Mouse (Mus musculus): Measurements from ENCODE around the gene Pfkfb3. TPM values are rescaled to one million over a fixed set of nuclear protein-coding genes. Genes with fewer than 3 reads are reported as not detected.
A peak's percentile ranks its signal among the peaks of the same experiment; 100 is the strongest.

The Pfkfb3 gene
- polyA plus RNA-seq, 1 experiment = 31.5 TPM

- DNase-seq (ENCODE audit: low spot score) = peak; percentile 83
These were observed 52.3 kb downstream of the Pfkfb3 start for GRCm38 (mm10) chr2:11501301-11502254.

DNA sequence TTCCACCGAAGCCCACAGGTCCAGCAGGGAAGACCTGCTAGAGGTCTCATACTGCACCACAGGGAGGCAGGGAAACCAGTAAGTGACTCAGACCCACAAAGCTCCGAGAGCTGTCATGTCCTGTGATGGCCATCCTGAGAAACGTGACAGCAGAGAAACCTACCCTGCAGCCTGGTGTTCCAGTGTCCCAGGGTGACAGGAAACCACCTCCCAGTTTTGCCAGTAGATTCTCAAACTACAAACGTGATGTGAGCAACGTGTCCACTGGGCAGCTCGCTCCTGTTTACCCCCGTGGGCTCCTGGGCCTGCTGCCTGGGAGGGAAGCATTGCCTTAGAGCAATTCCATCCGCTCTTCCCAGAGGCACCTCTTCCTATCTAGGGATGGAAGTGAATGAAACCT lies 53.2 kb downstream of the Pfkfb3 start:
- DNase-seq (ENCODE audit: low spot score) = no peak

GRCm38 (mm10) chr2:11496601-11497031 lies 57.3 kb downstream of the Pfkfb3 start:
- no peak for DNase-seq (ENCODE audit: low spot score)

DNA sequence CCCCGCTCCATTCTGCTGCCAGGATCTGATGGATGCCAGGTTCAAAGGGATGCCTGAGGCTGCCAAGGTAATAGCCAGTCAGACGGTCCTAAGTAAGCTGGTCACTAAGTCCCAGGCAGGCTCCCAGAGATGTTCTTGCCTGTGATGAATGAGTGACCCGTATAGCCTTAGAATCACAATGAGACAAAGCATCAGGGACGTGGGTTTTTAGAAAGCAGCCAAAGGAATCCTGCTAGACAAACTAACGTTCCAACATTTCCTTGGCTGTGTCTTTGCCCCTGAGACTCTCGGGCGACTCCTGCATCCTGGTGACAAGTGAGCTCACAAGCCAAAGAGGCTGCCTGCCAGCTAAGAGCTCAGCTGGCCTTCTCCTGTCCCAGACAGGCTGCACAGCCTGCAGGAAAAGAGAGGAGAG lies 59.0 kb downstream of the Pfkfb3 start:
- DNase-seq (ENCODE audit: low spot score) = no peak

GRCm38 (mm10) chr2:11492855-11493254 lies 61.0 kb downstream of the Pfkfb3 start:
- DNase-seq (ENCODE audit: low spot score) = no peak

DNA sequence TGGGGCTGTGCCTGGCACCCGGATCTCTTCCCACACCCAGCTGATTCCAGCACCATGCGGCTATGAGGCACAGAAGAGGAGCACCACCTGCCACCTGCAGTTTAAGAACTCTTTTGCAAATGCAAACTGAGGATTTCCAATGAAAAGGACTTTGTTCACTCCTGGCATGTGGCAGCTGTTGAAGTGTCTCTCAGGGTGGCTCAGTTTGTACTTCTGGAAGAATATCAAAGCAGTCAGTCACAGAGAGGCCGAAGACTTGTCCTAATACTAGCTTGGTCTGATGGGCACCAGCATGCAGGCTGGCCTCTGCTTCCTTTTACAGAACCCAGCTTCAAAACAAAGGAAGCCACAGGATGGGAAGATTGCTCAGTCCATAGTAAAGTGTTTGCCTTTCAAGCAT lies 62.4 kb downstream of the Pfkfb3 start:
- DNase-seq (ENCODE audit: low spot score) = no peak

DNA sequence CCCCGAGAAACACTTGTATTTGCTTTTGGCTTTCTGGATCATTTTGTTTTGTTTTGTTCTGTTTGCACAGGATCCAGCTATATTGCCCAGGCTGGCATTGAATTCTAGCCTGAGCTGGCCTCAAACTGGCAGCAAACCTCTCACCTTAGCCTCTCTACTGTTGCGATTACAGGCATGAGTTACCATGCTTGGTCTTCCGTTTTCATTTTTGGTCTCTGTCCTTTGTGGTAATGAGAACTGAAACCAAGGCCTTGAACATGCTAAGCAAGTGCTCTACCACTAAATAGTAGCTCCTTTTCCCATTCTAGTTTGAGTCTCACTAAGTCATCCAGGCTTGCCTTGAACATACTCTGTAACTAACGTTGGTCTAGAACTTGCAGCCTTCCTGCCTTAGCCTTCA lies 63.3 kb downstream of the Pfkfb3 start:
- no peak for DNase-seq (ENCODE audit: low spot score)

- DNase-seq (ENCODE audit: low spot score) = no peak
These were observed 70.7 kb downstream of the Pfkfb3 start for GRCm38 (mm10) chr2:11483226-11483625.

- no peak for DNase-seq (ENCODE audit: low spot score)
These were observed 71.5 kb downstream of the Pfkfb3 start for GRCm38 (mm10) chr2:11482364-11482763.

DNA sequence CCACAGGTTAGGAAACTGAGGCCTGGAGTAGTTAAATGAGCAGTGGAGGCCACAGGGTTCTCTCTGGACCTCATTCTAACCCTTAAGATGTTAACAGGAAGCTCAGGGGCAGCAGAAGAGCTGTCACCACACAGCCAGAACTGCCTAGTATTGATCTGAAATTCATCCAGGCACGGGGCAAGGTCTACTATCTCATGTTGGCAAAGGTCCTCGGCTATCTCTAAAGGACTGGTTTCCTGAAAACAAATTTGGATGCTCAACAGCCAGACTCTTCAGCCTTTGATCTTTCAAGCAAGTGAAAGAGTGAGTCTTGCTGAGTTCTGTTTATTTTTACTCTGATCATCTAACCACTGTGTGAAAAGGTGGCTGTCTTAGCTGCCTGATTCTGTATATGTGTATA lies 74.9 kb downstream of the Pfkfb3 start:
- no peak for DNase-seq (ENCODE audit: low spot score)

DNA sequence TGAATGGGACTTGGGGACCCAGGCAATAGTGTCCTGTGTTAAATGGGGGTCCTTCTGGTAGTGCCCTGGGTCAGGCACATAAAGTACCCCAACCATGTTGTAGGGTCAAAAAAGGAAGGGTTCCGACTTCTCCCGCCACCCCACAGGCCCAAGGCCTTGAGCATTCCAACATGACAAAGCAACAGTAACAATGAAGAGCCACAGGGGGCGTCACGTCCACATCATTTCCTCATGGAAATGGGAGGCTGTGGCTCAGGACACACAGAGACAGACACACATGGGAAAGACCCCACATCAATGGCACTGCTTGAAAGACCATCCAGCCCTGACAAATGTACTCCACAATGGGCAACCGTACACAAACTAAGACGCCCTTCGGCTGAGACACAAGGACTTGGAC lies 78.6 kb downstream of the Pfkfb3 start:
- no peak for DNase-seq (ENCODE audit: low spot score)

- no peak for DNase-seq (ENCODE audit: low spot score)
These were observed 89.2 kb downstream of the Pfkfb3 start for GRCm38 (mm10) chr2:11464661-11465099.

DNA sequence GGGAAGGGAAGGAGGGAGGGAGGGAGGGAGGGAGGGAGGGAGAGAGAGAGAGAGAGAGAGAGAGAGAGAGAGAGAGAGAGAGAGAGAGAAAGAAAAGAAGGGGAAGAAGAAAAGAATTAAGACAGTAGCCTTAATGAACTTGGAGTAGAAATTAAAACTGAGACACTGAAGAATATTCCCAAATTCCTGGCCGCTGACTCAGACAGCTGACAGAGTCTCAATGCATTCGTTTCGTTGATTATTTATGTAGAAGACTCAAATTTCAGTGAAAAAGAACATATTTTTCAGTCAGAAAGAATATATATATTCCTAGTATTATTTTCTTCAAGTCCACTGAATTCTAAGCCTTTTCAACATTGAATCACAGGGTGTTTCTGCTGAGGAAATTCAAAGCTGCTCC lies 92.9 kb downstream of the Pfkfb3 start:
- DNase-seq (ENCODE audit: low spot score) = no peak

GRCm38 (mm10) chr2:11458494-11458893 lies 95.4 kb downstream of the Pfkfb3 start:
- no peak for DNase-seq (ENCODE audit: low spot score)

DNA sequence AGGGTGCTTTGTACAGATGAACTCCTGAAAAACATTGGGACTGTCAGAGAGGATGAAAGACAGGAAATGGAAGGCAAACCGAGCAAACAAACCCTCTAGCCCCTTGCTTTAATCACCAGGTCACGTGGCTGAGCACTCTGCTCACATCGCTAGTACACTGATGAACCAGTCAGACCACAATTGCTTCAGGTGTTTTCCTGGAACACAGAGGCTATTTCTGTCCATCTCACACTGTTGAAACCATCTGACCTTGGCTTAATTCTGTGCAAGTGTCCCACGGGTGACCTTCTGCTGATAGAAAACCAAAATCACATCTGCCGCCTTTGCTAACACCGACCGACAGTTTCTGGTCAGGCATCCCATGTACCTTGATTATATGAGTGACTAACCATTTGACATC lies 96.0 kb downstream of the Pfkfb3 start:
- no peak for DNase-seq (ENCODE audit: low spot score)

DNA sequence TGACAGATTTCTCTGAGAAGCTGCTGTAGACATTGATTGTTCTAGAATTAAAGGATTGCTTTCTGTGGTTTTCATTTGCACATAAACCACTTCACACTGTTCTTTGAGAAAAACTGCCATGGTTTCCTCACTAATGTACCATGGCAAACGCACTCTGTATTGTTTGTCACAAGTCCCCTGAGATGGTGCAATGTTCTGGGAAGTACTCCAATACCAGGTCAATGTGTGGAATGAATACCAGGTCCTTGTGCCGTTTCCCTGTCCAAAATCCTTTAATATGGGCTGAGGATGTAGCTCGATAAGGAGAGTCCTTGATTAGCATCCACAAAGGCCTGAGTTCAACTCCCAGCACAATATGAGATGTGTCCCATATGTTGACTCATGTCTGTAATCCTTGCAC lies 105.2 kb downstream of the Pfkfb3 start:
- DNase-seq (ENCODE audit: low spot score) = no peak

GRCm38 (mm10) chr2:11447865-11448264 lies 106.0 kb downstream of the Pfkfb3 start:
- no peak for DNase-seq (ENCODE audit: low spot score)

DNA sequence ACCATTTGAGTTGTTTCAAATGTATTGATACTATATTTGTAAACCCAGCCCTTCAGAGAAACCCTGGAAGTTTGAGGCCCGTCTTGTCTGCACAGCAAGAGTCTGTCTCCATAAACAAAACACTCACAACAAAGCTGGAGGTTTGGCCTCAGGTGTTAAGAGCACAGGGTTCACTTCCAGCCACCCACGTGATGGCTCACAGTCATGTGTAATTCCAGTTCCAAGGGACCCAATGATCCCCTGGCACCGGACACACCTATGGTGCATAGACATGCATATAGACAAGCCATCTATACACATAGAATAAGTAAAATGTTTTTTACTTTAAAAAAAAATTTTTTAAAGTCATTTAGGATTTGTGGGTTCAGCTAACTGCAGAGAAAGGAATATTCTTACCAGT lies 108.2 kb downstream of the Pfkfb3 start:
- no peak for DNase-seq (ENCODE audit: low spot score)

DNA sequence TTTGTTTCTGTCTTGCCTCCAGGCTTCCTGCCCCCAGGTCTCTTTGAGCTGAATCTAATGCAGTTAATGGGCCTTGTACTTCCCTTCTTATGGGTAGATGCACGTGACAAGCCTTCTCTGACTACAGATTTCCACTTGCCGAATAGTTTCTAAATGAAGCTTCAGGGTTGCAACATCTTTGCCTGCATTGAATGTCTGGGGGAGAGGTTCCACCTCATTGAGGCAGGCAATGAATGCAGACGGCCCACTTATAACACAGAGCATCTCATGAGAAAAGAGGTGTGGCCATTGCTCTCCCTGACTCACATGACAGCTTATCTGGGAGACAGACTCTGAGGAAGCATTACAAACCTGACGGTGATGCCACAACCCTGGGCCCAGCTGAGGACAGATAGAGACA lies 112.0 kb downstream of the Pfkfb3 start:
- no peak for DNase-seq (ENCODE audit: low spot score)

DNA sequence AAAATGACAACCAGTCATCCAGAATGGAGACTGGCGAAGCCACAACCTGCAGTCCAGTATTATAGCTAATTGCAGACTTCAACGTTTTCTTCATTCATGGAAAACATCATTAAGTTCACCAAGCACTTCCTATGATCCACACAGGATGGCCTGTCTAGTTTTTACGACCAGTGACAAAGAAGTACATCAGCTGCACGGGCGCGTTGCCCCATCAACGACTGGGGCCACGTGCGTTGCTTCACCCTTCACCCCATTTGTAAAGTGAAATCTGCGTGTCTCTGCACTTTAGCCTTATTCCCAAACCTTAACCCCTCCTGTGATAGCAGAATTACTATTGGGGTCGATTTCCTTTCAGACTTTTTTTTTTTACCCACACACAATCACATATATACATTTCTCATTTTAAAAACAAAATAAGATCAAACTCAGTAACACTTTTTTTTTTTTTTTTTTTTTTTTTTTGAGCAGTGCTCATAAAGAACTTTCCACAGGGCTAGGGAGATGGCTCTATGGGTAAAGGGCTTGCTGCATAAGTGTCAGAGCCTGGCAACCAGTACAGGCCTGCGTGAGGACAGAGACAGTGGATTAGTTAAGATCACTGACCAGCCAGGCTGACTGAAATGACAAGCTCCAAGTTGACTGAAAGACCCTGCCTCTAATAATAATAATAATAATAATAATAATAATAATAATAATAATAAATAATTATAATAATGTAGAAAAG lies 115.5 kb downstream of the Pfkfb3 start:
- DNase-seq (ENCODE audit: low spot score) = no peak

DNA sequence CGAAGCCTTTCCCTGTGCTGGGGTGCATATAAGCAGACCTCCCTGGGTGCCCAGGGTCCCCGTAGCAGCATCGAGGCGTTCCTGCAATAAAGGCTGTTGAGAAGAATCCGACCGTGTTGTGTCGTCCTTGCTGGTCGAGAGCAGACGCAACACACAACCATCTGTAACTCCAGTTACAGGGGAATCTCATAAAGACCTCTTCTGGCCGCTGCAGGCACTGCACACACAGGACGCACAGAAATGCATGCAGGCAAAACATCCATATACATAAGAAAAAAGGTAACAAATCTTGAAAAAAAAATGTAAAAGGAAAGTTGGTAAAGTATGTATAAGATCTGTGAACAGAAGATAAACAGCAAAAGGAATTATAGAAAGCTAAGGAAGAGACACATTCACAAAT lies 117.5 kb downstream of the Pfkfb3 start:
- DNase-seq (ENCODE audit: low spot score) = no peak

GRCm38 (mm10) chr2:11433353-11433752 lies 120.5 kb downstream of the Pfkfb3 start:
- DNase-seq (ENCODE audit: low spot score) = no peak

DNA sequence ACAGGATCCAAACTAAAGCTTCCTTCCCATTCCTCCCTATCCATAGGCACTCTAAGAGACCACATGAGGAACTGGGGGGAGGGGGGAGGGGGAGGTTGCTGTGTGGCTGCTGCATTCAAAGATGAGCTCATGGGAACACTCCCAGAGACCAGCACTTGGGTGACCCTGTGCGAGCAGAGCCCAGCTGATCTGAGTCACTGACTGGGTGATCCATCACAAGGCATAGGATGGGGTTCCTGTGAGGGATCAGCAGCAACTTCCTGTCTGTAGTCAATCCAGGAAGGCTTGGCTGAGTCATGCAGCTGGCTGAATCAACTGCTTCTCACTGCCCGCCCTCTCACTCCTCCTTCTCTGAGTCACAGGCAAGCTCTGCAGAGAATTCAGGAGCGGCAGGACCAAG lies 124.3 kb downstream of the Pfkfb3 start:
- DNase-seq (ENCODE audit: low spot score) = peak; percentile 49

Data from urinary bladder, adult 2 months (tissue).